Mouse (Mus musculus) liver, postnatal 0 days (tissue): ENCODE measurements around the gene Rabgap1l. TPM values are rescaled to one million over a fixed set of nuclear protein-coding genes. Genes with fewer than 3 reads are reported as not detected.

Experiments
- ATAC-seq: fragments of 200-750 bp; cut with Nextera tagmentation; 2 replicates; pipeline ENCODE4 v1.8.0; 2017; ENCODE audit warnings: mild to moderate bottlenecking, moderate library complexity
- DNase-seq: peaks from one replicate; pipeline ENCODE4 v3.0.0-alpha.2; 2016
- H3K27ac ChIP-seq: fragments of 300-500 bp; sonication (generic); 2 replicates; pipeline ENCODE4 v1.5.1; 2014; ENCODE audit warnings: antibody characterized with exemption, moderate library complexity, mild to moderate bottlenecking, low read depth
- H3K27me3 ChIP-seq: fragments of 300-500 bp; sonication (generic); 2 replicates; pipeline ENCODE4 v1.6.1; 2014; ENCODE audit warnings: low read length, control low read depth, mixed read lengths; ENCODE audit not compliant: insufficient read depth
- H3K36me3 ChIP-seq: fragments of 300-500 bp; sonication (generic); replicated peaks from 2 replicates; pipeline ENCODE4 v1.6.1; 2014; ENCODE audit warnings: mild to moderate bottlenecking, control low read depth, low read length, moderate library complexity, mixed read lengths; ENCODE audit not compliant: insufficient read depth
- H3K4me1 ChIP-seq: fragments of 300-500 bp; sonication (generic); 2 replicates; pipeline ENCODE4 v1.6.1; 2014; ENCODE audit warnings: antibody characterized with exemption, mild to moderate bottlenecking, control low read depth; ENCODE audit not compliant: insufficient read depth
- H3K4me2 ChIP-seq: fragments of 300-500 bp; sonication (generic); 2 replicates; pipeline ENCODE4 v1.6.1; 2014; ENCODE audit warnings: low read depth, mild to moderate bottlenecking, low read length, moderate library complexity, mixed read lengths
- H3K4me3 ChIP-seq: fragments of 300-500 bp; sonication (generic); 2 replicates; pipeline ENCODE4 v1.5.1; 2014; ENCODE audit warnings: low read depth, low read length
- H3K9ac ChIP-seq: fragments of 300-500 bp; sonication (generic); replicated peaks from 2 replicates; pipeline ENCODE4 v1.6.1; 2014; ENCODE audit warnings: mild to moderate bottlenecking, moderate library complexity
- H3K9me3 ChIP-seq: fragments of 300-500 bp; sonication (generic); 2 replicates; pipeline ENCODE4 v1.6.1; 2016; ENCODE audit warnings: mild to moderate bottlenecking, control low read depth, low read length, mixed read lengths
- CTCF ChIP-seq: sonication (generic); IDR thresholded peaks from 2 replicates; pipeline ENCODE4 v1.5.1; 2016; ENCODE audit warnings: antibody characterized with exemption, low read depth
- EP300 ChIP-seq: IDR thresholded peaks from 2 replicates; pipeline ENCODE4 v1.6.1; 2016; ENCODE audit warnings: antibody characterized with exemption, low read depth, mild to moderate bottlenecking
- WGBS: fragments of 180-500 bp; shearing (Covaris S2); extraction: QIAGEN DNeasy Blood & Tissue Kit; methylation state at CpG from one replicate; pipeline ENCODE4 v1.1.7; 2014; ENCODE audit not compliant: insufficient replicate concordance; 5-methylcytosine and 5-hydroxymethylcytosine counted together
- polyA plus RNA-seq: library from polyadenylated mRNA; unstranded; fragments of >200 nt; fragmentation: Nextera tagmentation; extraction: Ambion mirVana; gene quantifications from 2 replicates; pipeline ENCODE4 v1.2.1, GENCODE M21; 2015

The Rabgap1l gene
- polyA plus RNA-seq, 1 experiment from 2014 or later: 21.6 TPM

DNA sequence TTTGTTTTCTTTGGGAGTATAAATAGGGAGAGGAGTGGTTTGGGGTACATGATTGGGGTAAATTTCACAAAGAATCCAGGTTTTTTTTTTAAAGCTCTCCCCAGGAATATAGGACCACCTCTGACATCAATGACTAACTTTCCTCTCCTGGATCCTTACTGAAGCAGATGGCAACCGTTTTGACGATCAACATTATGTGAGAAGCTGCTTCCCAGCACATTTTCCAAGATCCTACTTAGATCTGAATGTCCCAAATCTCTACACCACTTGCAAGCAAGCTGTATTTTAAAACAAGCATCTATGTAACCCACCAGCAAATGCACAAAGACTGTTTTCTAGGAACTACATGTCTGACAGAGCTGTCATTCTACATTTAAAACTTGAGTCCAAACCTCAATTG is 311.4 kb downstream of the Rabgap1l start:
- no peak overlapping the region for H3K4me2 ChIP-seq
- H3K36me3 ChIP-seq: no peaks in the 10 kb centered on the region
- H3K4me3 ChIP-seq: no peak overlapping the region
- TF ChIP-seq EP300 (no peak), CTCF (no peak)
- no peaks in the 10 kb centered on the region for H3K9me3 ChIP-seq
- DNase-seq (no peak), ATAC-seq (no peak)
- no peaks in the 10 kb centered on the region for H3K4me1 ChIP-seq
- H3K9ac ChIP-seq: no peak overlapping the region
- 88% methylated on average over 2 of the region's 2 CpGs for WGBS
- H3K27ac ChIP-seq: no peak overlapping the region
- H3K27me3 ChIP-seq: no peaks in the 10 kb centered on the region

DNA sequence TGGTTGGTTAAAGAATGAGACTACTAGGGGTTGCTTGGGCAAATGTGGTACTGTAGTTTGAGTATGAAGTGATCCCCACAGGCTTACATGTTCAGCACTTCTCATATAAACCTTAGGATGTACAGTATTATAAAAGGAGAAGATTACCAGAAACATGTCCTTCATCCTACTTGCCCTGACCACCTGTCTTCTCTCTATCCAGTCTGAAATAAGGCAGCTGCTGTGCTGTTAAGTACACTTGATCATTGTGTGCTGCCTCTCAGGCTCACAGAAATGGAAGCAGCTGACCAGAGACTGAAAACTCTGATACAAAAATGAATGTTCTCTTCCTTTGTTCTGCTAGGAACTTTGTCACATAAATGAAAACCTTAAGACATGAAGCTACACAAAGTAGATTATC is 325.6 kb downstream of the Rabgap1l start:
- H3K4me1 ChIP-seq: no peaks in the 10 kb centered on the region
- no peaks in the 10 kb centered on the region for H3K9me3 ChIP-seq
- ATAC-seq (no peak), DNase-seq (no peak)
- H3K9ac ChIP-seq: no peak overlapping the region
- no peaks in the 10 kb centered on the region for H3K27me3 ChIP-seq
- H3K4me3 ChIP-seq: no peak overlapping the region
- no peak overlapping the region for H3K4me2 ChIP-seq
- H3K36me3 ChIP-seq: no peaks in the 10 kb centered on the region
- no peak overlapping the region for H3K27ac ChIP-seq
- TF ChIP-seq EP300 (no peak), CTCF (no peak)

DNA sequence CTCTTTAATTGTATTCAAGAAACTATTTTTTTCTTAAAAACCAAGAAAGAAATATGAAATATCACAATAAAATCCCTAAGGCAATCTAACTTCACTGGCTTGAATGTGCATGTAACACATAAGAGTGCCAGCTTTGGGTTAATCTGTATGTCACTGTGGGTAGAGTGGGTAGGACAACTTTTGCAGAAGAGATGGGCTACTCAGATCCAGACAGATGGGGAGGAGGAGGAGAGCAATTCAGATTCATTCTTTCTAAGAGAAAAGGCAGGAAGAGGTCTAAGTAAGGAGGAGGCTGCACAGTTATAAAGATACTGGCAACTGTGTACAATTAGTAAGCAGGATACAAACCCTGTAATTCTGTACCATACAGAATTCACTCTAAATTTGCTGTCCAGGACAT is 327.8 kb downstream of the Rabgap1l start:
- TF ChIP-seq EP300 (no peak), CTCF (no peak)
- Histone ChIP-seq H3K9me3 (no peaks in the 10 kb centered on the region), H3K4me1 (no peaks in the 10 kb centered on the region), H3K27ac (no peak overlapping the region), H3K36me3 (no peaks in the 10 kb centered on the region), H3K27me3 (no peaks in the 10 kb centered on the region), H3K4me2 (no peak overlapping the region), H3K9ac (no peak overlapping the region), H3K4me3 (no peak overlapping the region)
- ATAC-seq (no peak), DNase-seq (no peak)

DNA sequence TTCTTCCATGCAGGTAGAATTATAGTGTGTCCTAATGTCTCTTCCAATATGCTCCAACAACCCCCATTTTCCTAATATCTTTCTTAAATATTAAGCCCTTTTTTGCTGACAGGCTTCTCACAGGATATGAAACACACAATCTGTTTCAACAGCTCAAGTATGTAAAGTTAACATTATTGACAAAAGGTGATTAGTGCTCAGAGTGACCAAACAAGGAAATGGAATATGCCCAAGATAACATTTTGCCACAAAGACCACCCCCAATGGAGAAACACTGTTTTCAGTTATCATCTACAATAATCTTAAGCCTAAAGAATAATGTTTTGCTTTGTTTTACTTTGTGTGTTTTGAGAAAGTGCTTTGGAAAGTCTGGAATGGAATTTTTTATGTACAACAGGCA is 328.9 kb downstream of the Rabgap1l start:
- Histone ChIP-seq H3K4me3 (no peak overlapping the region), H3K4me1 (no peaks in the 10 kb centered on the region), H3K36me3 (no peaks in the 10 kb centered on the region), H3K9me3 (no peaks in the 10 kb centered on the region), H3K9ac (no peak overlapping the region), H3K4me2 (no peak overlapping the region), H3K27ac (no peak overlapping the region), H3K27me3 (no peaks in the 10 kb centered on the region)
- no peak for TF ChIP-seq EP300
- no peak for TF ChIP-seq CTCF
- no peak for DNase-seq
- ATAC-seq: no peak

DNA sequence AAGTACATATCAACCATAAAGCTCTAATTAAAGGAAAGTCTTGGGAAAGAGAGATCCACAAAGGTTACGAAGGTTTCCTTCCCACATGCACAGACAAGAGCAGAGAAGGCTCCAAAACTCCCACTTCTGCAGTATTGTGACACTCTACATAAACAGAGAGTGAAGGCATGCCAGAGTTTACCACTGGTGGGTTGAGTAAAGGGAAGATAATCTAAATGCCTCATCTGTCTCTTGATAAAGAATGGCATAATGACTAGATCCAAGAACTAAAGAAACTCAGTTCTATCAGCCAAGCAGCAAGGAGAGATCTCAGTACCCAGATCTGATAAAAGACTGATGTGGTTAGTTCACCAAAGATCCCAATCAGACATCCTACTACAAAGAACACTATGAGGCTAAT is 332.7 kb downstream of the Rabgap1l start:
- no peak for TF ChIP-seq EP300
- TF ChIP-seq CTCF: no peak
- Histone ChIP-seq H3K4me2 (no peak overlapping the region), H3K4me1 (no peaks in the 10 kb centered on the region), H3K9me3 (no peaks in the 10 kb centered on the region), H3K27me3 (no peaks in the 10 kb centered on the region), H3K4me3 (no peak overlapping the region), H3K36me3 (no peaks in the 10 kb centered on the region), H3K9ac (no peak overlapping the region), H3K27ac (no peak overlapping the region)
- no peak for DNase-seq
- WGBS: 93% methylated on average over 1 of the region's 1 CpGs
- ATAC-seq: no peak

DNA sequence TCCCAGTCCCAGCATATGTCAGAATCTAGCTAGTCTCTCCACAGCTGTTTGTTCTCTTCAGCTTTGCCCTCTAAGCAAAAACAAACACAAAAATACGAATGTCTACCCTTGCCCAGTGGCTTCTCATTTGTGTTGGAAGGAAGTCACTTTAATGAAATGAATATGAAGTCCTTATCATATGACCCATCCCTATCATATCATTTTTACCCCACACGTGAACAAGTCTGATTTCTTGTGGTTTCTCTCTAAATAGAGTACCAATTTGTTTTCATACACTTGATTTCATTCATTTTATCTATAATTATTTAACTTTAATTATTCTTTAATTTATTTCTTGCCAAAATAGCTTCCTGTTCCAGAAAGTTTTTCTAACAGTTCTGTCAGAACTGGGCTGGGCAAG is 341.3 kb downstream of the Rabgap1l start:
- Histone ChIP-seq H3K27me3 (no peaks in the 10 kb centered on the region), H3K9me3 (no peaks in the 10 kb centered on the region), H3K4me1 (no peaks in the 10 kb centered on the region), H3K27ac (no peak overlapping the region), H3K36me3 (no peaks in the 10 kb centered on the region), H3K4me3 (no peak overlapping the region), H3K9ac (no peak overlapping the region), H3K4me2 (no peak overlapping the region)
- TF ChIP-seq EP300: no peak
- TF ChIP-seq CTCF: no peak
- ATAC-seq (no peak), DNase-seq (no peak)
- 55% methylated on average over 2 of the region's 2 CpGs for WGBS

DNA sequence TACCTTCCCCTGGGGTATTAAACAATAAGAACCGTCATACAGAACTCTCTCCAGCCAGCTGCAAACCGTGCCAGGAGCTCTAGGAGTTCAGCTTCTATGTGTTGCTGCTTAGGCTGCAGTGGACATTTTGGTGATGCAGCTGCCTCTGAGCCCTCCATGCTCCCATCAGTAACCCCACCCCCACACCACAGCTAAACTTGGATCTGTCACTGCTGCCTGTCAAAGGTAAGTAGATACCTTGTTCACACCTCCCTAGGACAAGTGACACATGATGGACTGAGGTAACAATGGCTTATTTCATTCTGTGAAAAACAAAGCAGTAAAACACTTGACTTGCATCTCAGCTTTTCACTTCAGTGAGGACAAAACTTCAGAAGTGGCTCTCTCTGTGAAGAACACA is 344.3 kb downstream of the Rabgap1l start:
- DNase-seq (no peak), ATAC-seq (no peak)
- no peak overlapping the region for H3K27ac ChIP-seq
- H3K4me2 ChIP-seq: no peak overlapping the region
- H3K36me3 ChIP-seq: no peaks in the 10 kb centered on the region
- H3K4me3 ChIP-seq: no peak overlapping the region
- H3K4me1 ChIP-seq: no peaks in the 10 kb centered on the region
- no peaks in the 10 kb centered on the region for H3K9me3 ChIP-seq
- no peaks in the 10 kb centered on the region for H3K27me3 ChIP-seq
- TF ChIP-seq CTCF: no peak
- TF ChIP-seq EP300: no peak
- WGBS: 79% methylated on average over 2 of the region's 2 CpGs
- no peak overlapping the region for H3K9ac ChIP-seq
